Mouse (Mus musculus) left cerebral cortex, postnatal 4 days (tissue): ENCODE measurements at regions not wholly inside any gene's neighbourhood (a gene's known extent, or its start where the extent isn't known, plus 50 kb on each side); places are given as distances from the start of the nearest gene placed in this dataset.
"Not testable (repeated sequence)": the region's sequence is repeated elsewhere in the genome, so short reads cannot be mapped to it uniquely, and the experiment has no call there.

Source experiments
- DNase-seq: peaks from one replicate; pipeline ENCODE4 v3.0.0-alpha.2; 2022
- intact Hi-C: fragments of 180-260 bp; cut with DNase I; formaldehyde crosslinking; loops from one replicate; pipeline ENCODE4 v1.15.1; 2025

DNA sequence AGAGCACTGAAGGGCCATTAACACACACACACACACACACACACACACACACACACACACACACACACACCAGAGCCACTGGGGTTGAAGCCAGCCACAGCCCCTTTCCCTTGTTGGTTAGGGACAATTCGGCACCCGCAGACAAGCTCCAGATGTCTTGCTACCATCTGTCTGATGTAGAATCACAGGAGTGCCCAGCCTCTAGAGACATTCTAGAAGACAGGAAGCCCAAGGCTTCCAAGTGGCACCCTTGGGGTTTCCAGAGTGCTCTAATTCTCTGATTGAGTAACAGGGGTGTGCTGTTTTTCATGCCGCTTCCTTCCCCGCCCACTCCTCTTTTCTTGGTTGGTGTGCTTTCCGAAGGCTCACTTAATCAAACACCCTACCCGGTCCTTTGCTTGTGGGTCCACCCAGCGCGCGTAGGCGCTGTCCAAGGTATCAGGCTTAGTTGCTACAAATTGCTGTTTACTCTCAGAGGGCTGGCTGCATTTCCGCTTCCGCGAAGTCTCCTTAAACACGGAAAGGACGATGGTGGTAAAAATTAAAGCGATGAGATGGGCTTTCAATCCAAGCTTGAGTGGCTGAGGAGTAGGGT, 59.5 kb upstream of the Zbtb18 start:
- intact Hi-C loops: no loop called here
- DNase-seq: peak; percentile 10

DNA sequence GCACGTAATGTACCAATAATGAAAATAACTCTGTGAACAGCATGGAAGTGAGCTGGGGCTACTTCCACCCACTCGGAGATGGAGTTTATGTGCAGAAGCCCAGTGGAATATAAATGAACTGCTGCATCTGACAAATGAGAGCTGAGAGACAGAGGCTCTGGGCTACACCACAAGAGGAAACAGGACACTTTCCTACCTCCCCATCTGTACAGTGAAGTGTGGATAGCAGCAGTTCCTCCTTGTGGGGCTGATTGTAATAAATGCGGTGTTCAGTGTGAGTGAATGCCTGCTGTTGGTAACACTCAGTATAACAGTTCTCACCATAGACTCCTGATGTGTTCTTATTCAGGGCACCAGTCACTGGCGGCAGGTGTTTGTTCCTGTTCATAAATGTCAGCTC, 60.0 kb upstream of the Zbtb18 start:
- intact Hi-C loops: no loop called here
- no peak for DNase-seq

DNA sequence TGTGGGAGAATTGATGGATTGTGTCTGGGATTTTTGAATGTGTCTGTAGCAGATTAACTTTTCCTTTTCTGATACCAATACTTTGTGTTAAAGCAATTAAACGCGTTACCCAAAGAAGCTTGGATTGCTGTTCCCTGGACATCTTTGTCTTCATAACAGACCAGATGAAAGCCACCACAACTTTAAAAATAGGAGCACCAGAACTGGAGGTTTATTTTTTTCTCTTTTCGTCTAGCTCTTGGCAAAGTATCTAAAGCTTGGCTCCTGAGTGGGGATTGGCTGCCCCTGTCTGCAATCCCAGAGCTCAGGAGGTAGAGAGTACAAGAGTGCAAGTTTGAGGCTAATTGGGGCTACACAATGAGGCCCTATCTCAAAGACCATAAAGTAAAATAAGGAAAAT, 64.0 kb upstream of the Zbtb18 start:
- intact Hi-C loops: no loop called here
- DNase-seq: no peak

DNA sequence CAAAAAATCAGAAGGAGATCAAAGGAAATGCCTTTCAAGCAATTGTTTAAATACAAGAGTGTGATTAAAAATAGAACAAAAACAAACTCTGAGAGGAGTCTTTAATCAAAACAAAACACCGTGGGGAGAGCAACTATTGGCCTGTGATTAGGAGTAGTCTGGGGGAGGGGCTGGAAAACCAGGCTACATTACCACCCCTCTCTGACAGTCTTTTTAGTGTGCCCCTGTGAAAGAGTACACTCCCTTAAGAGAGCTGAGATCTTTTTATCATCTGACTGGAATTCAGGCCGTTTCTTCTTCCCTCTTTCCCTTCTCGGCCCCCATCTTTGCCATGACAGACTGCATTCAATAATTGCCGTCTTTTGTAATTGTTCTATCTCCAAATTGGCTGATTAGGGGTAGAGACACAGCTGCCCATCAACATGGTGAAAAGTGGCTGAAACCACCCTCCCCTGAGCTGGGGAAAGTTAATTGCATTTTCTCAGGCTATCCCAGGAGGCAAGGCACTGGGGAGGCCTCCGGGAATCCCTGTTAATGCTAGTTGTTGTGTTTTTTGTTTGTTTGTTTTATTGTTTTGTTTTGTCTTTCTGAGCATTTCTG, 68.8 kb upstream of the Zbtb18 start:
- DNase-seq: no peak
- intact Hi-C loops: no loop called here

DNA sequence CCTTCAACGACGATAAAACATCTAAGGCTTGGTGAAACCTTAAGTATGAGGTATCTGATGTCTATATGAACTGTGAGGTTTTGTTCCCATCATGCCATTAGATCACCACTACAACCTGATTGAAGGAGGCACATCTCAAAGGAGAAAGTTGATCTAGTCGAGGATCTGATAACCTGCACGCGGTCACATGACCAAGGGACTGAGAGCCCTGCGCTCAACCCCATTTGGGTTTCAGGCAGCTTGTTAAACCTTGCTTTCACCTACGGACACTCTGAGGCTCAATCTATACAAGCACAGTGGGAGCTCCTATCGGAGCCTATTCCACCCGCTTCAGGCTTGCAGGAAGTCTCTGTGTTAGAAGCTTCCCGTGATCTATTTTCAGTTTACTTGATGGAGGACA, 70.1 kb upstream of the Zbtb18 start:
- no peak for DNase-seq
- intact Hi-C loops: no loop called here

DNA sequence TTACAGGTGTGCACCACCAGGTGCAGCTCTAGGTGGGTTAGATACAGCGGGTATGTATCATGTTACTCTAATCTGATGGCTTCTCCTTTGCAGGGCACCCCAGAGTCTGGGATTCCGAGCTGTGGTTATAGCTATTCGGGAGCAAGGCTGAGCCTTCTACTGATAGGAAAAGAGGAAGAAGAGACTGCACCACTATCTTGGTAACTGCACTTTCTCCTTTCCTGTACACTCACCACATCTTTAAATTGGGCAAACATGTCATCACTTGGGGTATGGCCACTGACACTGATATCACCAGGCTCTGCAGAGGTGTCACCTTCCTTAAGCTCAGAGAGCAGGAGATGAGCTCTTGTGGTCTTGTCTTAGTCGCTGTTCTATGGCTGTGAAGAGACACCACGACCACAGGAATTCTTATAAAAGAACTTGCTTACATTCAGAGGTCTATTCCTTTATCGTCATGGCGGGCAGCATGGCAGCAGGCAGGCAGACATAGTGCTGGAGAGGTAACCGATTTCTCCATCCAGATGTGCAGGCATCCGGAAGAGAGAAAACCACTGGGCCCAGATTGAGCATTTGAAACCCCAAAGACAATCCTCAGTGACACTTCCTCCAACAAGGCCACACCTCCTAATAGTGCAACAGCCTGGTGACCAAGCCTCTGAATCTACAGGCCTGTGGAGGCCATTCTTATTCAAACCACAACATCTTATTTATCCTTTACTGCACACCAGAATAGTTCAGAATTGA, 74.1 kb upstream of the Zbtb18 start:
- no peak for DNase-seq
- intact Hi-C loops: no loop called here

DNA sequence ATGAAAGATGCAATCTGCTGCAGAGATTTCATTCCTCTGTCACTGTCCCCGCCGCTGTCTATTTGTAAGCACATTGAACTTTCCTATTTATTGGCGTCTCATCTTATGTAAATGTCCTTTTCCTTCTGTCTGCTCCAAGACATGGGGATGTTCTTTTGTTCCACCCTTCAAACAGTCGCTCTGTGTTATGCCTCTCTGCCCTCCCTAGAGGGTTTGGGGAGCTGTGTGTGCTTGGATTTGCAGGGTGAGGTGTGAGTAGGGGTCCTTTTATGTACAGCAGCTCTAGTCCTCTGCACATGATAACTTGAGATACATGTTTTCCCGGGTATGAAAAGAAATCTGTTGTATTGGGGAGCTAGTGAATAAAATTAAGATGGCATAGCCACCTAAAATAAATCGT, 75.2 kb upstream of the Zbtb18 start:
- intact Hi-C loops: no loop called here
- DNase-seq: no peak

DNA sequence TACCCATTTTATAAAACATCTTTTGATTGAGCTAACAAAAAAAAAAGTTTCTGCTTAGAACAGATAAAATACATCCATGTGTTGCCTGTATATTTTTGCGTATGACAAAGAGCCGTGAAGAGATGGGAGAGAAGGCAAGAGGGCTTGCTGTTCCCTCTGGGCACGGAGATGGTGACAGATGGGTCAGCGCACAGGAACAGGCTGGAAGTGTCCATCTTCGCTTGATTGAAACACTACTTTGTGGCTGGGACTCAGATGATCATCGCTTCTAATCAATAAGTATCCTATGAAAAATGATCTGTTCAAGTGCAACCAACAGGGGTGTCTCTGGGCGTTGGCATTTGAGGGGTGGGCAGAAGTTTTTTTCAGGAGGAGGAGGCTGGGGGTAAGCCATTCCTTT, 75.7 kb upstream of the Zbtb18 start:
- intact Hi-C loops: no loop called here
- peak; percentile 48 for DNase-seq

DNA sequence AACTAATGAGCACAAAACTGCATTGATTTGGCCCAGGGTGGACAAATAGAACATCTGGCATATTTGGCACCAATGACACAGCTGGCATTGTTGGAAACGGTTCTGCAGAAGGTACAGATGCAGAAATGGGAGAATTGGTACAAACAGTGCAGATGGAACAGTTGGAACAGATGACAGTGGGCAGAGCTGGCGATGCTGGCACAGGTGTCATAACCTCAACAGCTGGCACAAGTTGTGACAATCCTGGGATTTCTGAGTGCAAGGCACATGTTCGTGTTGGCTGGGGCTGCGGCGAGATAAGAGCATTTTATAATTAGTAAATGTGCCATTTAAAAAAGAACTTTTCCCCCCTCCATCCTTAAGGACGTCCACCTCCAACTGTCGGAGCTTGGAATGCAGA, 77.8 kb upstream of the Zbtb18 start:
- intact Hi-C loops: no loop called here
- peak; percentile 10 for DNase-seq

DNA sequence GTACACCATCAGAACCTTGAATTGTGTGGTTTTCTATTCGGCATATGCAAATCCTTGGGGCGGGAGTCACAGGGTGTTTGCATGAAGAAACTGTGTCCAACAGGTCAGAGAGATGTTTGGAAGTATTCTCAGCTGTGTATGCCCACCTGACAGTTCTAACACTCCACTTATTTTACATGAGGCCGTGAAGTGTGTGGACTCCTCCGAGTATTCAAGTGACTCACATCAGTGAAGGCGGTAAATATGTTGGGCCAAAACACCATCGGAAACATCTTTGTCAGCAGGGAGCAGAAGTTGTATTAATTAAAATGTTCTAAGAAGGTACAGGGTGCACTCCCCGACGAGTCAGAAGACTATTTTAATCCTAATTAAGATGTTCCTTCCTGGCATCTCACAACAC, 79.8 kb upstream of the Zbtb18 start:
- intact Hi-C loops: no loop called here
- no peak for DNase-seq

DNA sequence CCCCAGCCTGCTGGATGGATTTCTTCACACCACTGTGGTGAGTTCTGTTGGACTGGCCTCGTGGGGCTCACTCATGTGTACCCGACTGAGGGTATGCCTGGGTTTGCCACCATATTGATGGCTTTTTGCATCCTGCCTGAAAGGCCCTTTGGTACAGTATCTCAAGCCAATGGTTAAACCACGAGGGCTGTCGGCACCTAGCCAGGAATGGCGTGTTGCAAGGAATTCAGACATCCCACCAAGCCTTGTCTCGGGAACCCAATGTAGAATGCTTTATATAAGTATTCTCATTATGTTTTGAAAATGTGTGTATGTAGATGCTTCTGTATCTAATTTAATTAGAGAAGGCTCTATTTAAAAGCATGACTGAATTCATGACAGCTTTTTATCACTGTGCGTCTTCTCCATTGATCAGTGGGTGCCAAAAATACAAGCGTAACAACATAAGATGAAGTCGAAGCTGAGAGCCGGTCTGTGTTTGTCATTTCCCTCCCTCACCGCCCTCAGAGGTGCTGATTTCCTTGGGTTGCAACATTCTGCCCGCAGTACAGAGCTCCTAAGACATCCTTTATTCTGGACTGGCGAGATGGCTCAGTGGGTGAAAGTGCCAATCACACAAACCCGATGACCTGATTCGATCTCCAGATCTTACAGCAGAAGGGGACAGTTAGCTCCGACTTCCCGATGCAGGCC, 90.5 kb upstream of the Akt3 start:
- intact Hi-C loops: no loop called here
- DNase-seq: peak; percentile 18

DNA sequence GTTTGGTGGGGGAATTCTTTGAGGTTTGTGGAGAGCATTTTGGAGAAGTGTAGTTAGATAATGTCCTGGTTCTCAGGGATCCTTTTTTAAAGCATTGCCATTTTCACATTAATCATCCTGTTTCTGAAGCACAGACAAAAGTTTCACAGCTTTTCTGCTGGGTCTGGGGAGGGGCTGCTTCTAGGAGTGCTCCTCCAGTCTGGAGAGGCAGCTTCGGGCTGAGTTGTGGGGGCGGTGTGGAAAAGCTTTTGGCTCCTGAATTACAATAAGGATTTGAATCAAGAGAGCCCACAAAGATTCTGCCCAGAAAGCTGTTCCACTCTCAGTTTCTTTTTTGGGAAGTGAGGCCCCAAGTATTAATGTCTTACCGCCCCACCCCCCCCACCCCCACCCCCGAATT, 89.2 kb upstream of the Akt3 start:
- DNase-seq: no peak
- intact Hi-C loops: no loop called here

DNA sequence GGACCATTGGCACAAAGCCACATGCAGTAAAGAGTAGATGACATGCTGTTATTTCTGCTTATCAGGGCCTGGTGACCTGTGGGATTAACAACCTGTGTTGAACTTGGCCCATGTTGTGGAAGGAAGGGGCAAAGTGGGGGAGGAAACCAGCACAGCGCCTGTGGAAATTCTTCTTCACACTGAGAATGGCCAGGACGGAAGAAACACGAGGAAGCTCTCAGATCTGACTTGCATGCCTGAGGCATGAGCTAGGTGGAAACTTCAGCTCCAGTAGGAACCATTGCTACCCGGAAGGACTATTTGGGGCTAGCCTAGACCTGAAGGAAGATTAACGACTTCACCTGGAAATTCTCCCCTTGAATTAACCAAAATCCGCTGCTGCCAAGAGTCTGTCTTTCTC, 88.5 kb upstream of the Akt3 start:
- DNase-seq: no peak
- intact Hi-C loops: no loop called here

DNA sequence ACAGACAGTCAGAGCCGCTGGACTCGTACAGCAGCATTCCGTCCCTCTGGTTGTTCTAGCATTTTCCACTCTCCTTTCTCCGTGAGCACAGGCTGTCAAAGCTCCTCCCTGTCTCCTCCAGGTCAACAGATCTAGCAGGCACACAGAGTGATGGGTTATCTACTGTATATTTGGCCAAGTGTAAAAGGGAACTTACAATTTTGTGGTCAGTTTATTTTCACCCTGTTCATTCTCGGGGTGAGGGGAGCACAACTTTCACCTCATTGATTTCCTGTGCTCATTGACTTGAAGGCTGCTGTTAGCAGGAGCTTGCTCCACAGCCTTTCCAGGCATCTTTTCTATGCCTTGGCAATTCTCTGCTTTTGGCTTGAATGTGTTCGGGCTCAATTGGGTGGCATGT, 87.5 kb upstream of the Akt3 start:
- intact Hi-C loops: no loop called here
- DNase-seq: no peak

DNA sequence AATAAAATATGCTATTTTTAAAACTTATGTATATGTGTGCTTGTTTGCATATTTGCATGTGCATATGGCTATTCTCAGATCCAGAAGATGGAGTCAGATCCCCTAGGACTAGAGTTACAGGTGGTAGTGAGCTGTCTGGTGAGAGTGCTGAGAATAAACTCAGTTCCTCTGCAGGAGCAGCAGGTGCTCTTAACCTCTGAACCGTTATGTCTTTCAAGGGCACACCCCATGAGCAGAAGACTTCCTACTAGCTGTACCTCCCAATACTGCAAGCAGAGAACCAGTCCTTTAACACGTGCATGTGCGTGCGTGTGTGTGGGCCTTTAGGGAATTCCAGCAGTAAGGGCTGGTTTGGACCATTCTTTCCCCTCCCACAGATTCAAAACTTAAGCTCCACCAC, 85.9 kb upstream of the Akt3 start:
- intact Hi-C loops: no loop called here
- no peak for DNase-seq

DNA sequence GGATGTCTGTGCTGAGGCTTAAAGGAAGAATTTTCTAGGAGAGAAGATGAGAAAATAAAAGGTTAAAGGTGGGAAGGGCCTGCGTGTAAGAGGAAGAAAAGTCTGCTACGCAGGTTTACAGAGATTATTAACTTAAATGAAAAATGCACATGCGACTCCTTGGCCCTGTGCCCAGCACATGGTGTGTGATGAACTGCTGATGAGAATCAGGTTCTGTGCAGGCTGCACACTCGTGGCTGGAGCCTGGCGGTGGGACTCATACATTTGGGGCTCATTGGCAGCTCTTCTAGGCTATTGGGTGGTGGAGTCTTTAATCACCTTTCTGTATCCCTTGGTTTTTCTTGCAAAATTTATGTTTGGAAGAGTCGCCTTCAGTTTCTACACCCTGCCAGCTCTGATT, 85.1 kb upstream of the Akt3 start:
- intact Hi-C loops: no loop called here

DNA sequence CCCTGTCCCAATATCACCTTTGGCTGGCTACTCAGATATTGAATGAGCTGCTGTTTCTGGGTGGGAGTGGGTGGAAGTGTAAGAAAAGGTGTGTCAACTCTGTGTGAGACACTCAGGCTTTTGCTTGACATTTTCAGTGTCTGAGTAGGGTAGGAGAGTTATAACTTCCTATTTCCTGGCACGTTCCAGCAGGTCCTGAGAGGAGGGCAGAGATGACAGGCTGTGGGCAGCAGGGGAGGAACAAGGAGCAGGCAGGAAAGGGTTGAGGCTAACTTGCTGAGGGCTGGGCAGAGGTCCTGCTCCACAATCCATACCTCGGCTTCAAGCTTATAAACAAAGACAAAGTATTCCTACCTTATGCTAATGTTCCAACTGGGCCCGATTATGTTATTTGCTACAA, 82.2 kb upstream of the Akt3 start:
- DNase-seq: no peak
- intact Hi-C loops: no loop called here

More for the DNA sequence above, 85.1 kb upstream of the Akt3 start:
- DNase-seq: peak; percentile 47

DNA sequence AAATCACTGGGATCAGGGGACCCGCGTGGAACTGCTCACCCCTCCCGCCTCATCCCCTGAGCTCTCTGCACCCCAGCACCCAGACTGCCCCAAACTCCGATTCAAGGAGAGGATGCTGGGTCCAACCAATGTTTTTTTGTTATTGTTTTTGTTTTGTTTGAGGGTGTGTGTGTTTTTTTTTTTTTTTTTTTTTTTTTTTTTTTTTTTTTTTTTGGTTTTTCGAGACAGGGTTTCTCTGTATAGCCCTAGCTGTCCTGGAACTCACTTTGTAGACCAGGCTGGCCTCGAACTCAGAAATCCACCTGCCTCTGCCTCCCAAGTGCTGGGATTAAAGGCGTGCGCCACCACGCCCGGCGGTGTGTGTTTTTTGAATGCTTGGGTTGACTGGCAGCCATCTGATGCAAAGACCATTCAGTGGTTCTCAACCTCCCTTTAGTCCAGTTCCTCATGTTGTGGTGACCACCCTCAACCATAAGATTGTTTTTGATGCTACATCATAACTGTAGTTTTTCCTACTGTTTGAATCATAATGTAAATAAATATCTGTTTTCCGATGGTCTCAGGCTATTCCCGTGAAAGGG, 81.3 kb upstream of the Akt3 start:
- DNase-seq, intact Hi-C loops: not testable (repeated sequence)

DNA sequence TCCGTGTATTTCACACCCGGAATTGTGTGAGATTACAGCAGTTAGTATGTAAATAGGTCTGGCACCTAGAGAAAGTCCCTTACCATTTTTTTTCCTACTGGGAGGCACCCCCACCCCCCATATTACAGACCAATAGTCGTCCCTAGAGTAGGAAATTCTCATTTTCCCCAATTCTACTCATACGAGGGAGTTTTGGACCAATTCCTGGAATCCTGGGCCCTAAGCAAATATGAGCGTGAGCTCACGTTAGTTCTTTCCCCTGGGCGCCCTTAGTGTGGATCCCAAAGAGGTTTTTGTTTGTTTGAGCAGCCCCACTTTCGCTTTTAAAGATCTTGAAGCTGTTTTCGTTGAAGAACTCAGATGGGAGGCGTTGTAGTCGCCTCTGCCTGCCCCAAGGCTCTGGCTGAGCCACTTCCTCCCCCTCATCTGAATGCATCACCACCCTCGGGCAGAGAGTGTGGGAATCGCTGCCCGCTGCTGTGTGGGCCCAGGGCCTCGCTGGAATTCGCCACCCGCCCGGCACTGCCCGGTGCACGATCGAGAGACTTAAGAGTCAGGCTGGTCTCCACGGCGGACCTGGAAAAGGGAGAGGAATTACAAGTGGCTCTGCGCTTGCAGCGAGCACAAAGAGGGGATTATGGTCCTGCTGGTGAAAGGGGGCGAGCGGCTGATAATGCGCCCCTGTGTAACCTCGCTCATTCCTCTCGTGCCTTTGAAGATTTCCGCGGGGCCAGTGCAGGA, 80.6 kb upstream of the Akt3 start:
- peak; percentile 70 for DNase-seq
- intact Hi-C loops: no loop called here

DNA sequence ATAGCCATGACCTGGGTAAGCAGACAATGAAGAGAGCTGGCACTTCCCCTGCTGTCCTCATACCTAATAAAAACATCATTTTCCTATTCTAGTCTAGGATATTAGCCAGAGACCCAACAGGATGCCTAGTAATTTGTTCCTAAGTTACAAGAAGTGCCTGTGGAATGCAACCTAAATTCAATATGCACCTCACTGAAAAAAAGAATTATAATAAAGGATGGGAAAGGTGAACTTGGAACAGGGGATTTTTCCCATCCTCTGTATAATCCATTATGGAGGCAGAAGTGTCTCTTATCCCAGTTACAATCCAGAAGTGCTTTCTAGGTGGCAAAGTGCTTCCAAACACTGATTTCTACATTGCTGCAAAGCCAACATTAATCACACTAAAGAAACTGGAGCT, 79.8 kb upstream of the Akt3 start:
- intact Hi-C loops: no loop called here
- DNase-seq: no peak

DNA sequence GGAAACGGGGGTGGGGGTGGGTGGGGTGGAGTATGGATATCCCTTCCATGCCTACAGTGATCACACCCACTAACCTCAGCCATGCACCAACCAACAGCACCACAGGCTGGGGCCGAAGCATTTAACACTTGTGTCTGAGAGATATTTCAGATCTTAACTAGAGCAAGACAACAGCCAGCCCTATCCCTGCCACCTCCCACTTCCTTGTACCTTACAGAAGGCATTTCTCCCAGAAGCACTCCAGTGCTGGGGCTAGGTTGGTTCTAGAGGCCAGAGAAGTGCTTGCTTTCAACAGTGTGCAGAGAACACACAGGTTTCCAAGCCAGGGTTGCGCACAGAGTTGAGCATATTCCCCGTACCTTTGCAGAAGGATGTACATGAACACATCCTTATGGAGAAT, 79.1 kb upstream of the Akt3 start:
- intact Hi-C loops: no loop called here
- no peak for DNase-seq
